Mouse (Mus musculus) limb, embryonic 14.5 days (tissue): ENCODE measurements around the gene Pkig. TPM values are rescaled to one million over a fixed set of nuclear protein-coding genes. Genes with fewer than 3 reads are reported as not detected.
A peak's percentile ranks its signal among the peaks of the same experiment; 100 is the strongest.
"Not testable (repeated sequence)": the region's sequence is repeated elsewhere in the genome, so short reads cannot be mapped to it uniquely, and the experiment has no call there.

Experiments
- ATAC-seq: fragments of 200-750 bp; cut with Nextera tagmentation; 2 replicates; pipeline ENCODE4 v1.8.0; 2017; ENCODE audit warnings: low read depth, moderate number of reproducible peaks, moderate TSS enrichment; ENCODE audit not compliant: low FRiP score
- DNase-seq: peaks from one replicate; pipeline ENCODE4 v3.0.0-alpha.2; 2015; ENCODE audit warnings: low spot score
- H3K27ac ChIP-seq: fragments of 300-500 bp; sonication (generic); replicated peaks from 2 replicates; pipeline ENCODE4 v1.5.1; 2014; ENCODE audit warnings: low read depth, mild to moderate bottlenecking, low read length, moderate library complexity, mixed read lengths
- H3K27me3 ChIP-seq: fragments of 300-500 bp; sonication (generic); 2 replicates; pipeline ENCODE4 v1.6.1; 2014; ENCODE audit warnings: low read length, mixed read lengths; ENCODE audit not compliant: control insufficient read depth, insufficient read depth
- H3K36me3 ChIP-seq: fragments of 300-500 bp; sonication (generic); 2 replicates; pipeline ENCODE4 v1.6.1; 2014; ENCODE audit warnings: mild to moderate bottlenecking, low read length, moderate library complexity, mixed read lengths; ENCODE audit not compliant: control insufficient read depth, insufficient read depth
- H3K4me1 ChIP-seq: fragments of 300-500 bp; sonication (generic); 2 replicates; pipeline ENCODE4 v1.6.1; 2014; ENCODE audit warnings: antibody characterized with exemption, low read length, mixed read lengths; ENCODE audit not compliant: control insufficient read depth, insufficient read depth
- H3K4me2 ChIP-seq: fragments of 300-500 bp; sonication (generic); replicated peaks from 2 replicates; pipeline ENCODE4 v1.6.1; 2014; ENCODE audit warnings: low read depth, mild to moderate bottlenecking, low read length, moderate library complexity; ENCODE audit not compliant: severe bottlenecking
- H3K4me3 ChIP-seq: fragments of 300-500 bp; sonication (generic); replicated peaks from 2 replicates; pipeline ENCODE4 v1.5.1; 2014; ENCODE audit warnings: low read length
- H3K9ac ChIP-seq: fragments of 300-500 bp; sonication (generic); 2 replicates; pipeline ENCODE4 v1.6.1; 2014; ENCODE audit warnings: mild to moderate bottlenecking, low read depth, low read length, moderate library complexity; ENCODE audit not compliant: severe bottlenecking
- H3K9me3 ChIP-seq: fragments of 300-500 bp; sonication (generic); 2 replicates; pipeline ENCODE4 v1.6.1; 2016; ENCODE audit warnings: low read length; ENCODE audit not compliant: control insufficient read depth
- POLR2A ChIP-seq: fragments of 200-500 bp; IDR thresholded peaks from 2 replicates; pipeline ENCODE4 v1.8.0; 2012; ENCODE audit warnings: inconsistent platforms, mild to moderate bottlenecking, moderate library complexity, borderline replicate concordance; ENCODE audit not compliant: insufficient read depth, insufficient read length; ENCODE audit errors: extremely low read depth
- WGBS: fragments of 180-500 bp; shearing (Covaris S2); extraction: QIAGEN DNeasy Blood & Tissue Kit; methylation state at CpG from one replicate; pipeline ENCODE4 v1.1.7; 2014; 5-methylcytosine and 5-hydroxymethylcytosine counted together
- polyA plus RNA-seq, 2 experiments: library from polyadenylated mRNA; depleted of rRNA in 1 of 2; stranded (reverse) in 1 of 2; unstranded in 1 of 2; fragments of >200 nt; fragmentation: Nextera tagmentation in 1 of 2; extraction: Ambion mirVana in 1 of 2; gene quantifications; 2 replicates each; pipeline versions ENCODE4 v1.2.1 to v1.2.3; 2012 to 2014

Pkig gene
- polyA plus RNA-seq, 2 experiments = 76.1 to 133 TPM

DNA sequence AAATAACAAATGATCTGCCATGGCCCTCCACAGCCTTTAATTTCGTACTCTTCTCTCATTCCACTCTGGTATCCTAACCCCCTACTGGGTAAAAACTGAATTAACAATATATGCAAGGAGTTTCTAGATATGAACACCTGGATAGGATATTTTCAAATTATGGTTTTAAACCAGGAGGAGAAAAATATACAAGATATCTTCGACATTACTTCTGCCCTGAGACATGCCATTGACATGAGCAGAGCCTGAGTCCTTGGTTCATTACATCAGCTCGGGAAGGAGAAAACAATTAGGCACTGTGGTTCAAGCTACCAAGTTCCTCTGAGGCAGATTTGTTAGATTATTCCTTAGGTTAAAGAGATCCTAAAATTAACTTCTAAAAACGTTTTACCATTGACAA lies 14.1 kb upstream of the Pkig start:
- Histone ChIP-seq H3K9me3 (no peaks in the 10 kb centered on the region), H3K9ac (peak overlapping the region; percentile 91), H3K4me1 (peaks cover 6% of the 10 kb centered on the region; the same call in 1 of the 2 replicates), H3K36me3 (peaks cover 7% of the 10 kb centered on the region; the same call in 1 of the 2 replicates), H3K4me3 (peak overlapping the region; percentile 84), H3K27me3 (no peaks in the 10 kb centered on the region), H3K27ac (peak overlapping the region; percentile 99), H3K4me2 (peak overlapping the region; percentile 52)
- 4% methylated on average over 4 of the region's 4 CpGs for WGBS
- TF ChIP-seq POLR2A = no peak
- DNase-seq (no peak), ATAC-seq (no peak)

DNA sequence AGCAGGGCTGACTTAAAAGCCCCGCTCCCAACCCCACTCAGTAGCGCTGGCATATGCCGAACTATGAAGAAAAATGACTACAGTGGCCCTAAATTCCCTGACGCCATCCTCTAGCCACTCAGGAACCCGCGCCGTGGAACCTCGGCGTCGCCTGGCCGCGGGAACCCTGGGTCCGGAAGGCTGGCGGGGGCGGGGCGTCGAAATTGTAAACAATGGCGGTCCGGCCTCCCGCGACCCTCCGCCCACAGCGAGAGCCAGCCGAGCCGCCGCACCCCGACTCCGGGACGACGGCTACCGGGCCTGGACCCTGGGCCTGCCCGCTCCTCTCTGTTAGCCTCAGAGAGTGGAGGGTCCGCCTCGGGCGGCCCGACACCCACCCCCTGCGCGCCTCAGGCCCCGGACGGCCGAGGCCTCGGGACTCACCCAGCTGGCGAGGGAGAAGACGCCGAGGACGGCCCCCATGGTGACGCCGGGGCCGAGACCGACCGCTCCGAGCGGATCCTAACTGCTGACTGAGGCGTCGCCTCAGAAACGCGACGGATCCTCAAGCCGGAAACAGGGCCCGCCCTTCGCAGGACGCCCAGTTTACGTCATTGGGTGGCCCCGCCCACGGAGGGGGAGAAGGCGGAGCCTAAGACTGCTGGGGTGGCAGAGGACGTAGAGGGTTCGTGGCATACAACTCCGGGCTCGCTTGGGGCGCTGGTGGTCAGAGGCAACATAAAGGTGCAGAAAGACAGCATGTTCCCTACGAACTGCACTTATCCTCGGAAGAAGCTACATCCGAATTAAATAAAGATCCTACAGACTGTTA lies 13.4 kb upstream of the Pkig start, which contains the start of gene Serinc3:
TSS of gene Serinc3 (minus strand) at position 557 of the 811 bp plus-strand sequence.
- no peaks in the 10 kb centered on the region for H3K27me3 ChIP-seq
- DNase-seq (peak; percentile 94), ATAC-seq (peak; percentile 95)
- TF ChIP-seq POLR2A = peak; percentile 94
- H3K4me3 ChIP-seq = peak within 1 kb of the TSS; percentile 84
- H3K27ac ChIP-seq = peak within 1 kb of the TSS; percentile 99
- peak within 1 kb of the TSS; percentile 52 for H3K4me2 ChIP-seq
- H3K9me3 ChIP-seq = no peaks in the 10 kb centered on the region
- H3K9ac ChIP-seq = peak within 1 kb of the TSS; percentile 91
- under 1% methylated on average over 70 of the region's 74 CpGs for WGBS
- peaks cover 6% of the 10 kb centered on the region; the same call in 1 of the 2 replicates for H3K4me1 ChIP-seq
- H3K36me3 ChIP-seq = peaks cover 7% of the 10 kb centered on the region; the same call in 1 of the 2 replicates

DNA sequence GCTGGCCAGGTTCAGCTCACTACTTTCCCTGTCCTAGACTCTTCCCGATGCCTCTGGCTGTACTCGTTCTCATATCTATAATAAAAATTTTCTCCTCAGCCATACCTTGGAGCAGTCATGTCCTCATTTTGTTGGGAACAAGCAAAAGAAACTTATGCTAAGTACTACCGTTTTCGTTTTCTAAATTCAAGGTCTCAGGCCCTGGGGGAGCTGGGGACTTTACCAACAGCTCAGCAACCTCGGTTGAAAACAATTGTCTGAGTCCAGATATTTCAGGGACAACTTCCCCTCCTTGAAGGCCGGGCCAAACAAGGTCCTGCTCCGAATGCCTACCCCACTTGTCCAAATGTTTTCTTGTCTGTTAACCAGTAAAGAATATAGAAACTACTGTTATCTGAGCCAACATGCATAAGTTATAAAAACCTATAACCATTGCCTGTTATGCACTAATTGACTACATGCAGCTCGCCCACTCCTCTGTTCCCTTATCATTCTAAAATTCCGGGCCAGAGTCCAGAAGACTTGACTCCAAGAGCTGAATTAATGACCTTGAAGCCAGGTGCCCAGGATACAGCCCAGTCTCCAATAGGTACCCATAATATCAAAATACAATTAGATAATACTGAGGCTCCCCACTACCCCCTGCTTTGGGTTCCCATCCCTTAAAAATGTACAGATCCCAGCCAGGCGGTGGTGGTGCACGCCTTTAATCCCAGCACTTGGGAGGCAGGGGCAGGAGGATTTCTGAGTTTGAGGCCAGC lies 12.3 kb upstream of the Pkig start:
- no peak overlapping the region for H3K9ac ChIP-seq
- H3K4me2 ChIP-seq = peak overlapping the region; percentile 52
- H3K27me3 ChIP-seq = no peaks in the 10 kb centered on the region
- no peak for DNase-seq
- H3K9me3 ChIP-seq = 0 out of 2 replicates have a peak, but pooled peaks cover 5% of the 10 kb centered on the region
- TF ChIP-seq POLR2A = no peak
- no peak for ATAC-seq
- 78% methylated on average over 11 of the region's 11 CpGs for WGBS
- H3K27ac ChIP-seq = 0 out of 2 replicates have a peak overlapping the region, but pooled peaks have one; percentile 99
- H3K4me1 ChIP-seq = peaks cover 6% of the 10 kb centered on the region; the same call in 1 of the 2 replicates
- peak overlapping the region; percentile 84 for H3K4me3 ChIP-seq
- peaks cover 2% of the 10 kb centered on the region; the same call in 1 of the 2 replicates for H3K36me3 ChIP-seq

DNA sequence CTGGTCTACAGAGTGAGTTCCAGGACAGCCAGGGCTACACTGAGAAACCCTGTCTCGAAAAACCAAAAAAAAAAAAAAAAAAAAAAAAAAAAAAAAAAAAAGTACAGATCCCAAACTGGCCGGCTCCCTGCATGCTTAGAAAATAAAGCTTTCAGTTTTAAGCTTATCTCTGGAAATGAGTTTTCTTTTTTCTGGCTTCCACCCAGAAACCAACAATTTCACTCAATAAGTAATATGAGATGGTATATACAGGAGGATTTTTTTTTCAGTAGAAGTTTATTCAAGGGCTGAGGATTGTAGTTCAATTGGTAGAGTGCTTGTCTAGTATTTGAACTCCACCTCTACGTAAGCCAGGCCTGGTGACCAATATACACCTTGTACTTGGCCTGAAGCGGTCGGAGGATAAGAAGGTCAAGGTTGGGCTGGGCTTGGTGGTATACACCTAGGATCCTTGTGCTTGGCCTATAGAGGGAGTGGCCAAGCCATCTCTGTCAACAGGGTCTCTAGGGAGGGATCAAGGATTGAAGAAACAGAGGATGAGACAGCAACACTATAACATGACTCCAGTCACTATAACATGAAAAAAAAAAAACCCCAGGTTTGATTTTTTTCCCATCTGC lies 11.6 kb upstream of the Pkig start:
- H3K4me1 ChIP-seq = peaks cover 6% of the 10 kb centered on the region; the same call in 1 of the 2 replicates
- H3K4me2 ChIP-seq = no peak overlapping the region
- H3K9me3 ChIP-seq = 0 out of 2 replicates have a peak, but pooled peaks cover 5% of the 10 kb centered on the region
- DNase-seq (no peak), ATAC-seq (no peak)
- no peaks in the 10 kb centered on the region for H3K27me3 ChIP-seq
- no peak for TF ChIP-seq POLR2A
- no peak overlapping the region for H3K4me3 ChIP-seq
- no peaks in the 10 kb centered on the region for H3K36me3 ChIP-seq
- 88% methylated on average over 5 of the region's 5 CpGs for WGBS
- H3K9ac ChIP-seq = no peak overlapping the region
- H3K27ac ChIP-seq = no peak overlapping the region

DNA sequence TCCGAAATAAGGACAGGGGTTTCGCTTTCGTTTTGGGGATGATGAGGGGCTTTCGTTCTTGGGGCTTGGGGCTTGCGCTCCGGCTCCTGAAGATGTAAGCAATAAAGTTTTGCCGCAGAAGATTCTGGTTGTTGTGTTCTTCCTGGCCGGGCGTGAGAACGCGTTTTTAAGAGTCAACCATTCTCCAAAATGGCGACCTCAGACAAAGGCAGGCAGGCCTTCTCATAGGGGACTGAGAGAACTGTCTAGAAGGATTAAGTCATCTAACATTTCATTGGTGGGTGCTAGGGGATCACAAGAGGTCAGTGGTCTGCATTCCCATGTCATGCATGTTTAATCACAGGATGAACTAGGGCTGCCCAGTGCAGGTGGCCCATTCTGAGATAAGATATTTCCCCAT lies 2.5 kb upstream of the Pkig start:
- not testable (repeated sequence) for H3K27ac ChIP-seq, ATAC-seq, H3K4me1 ChIP-seq, H3K4me3 ChIP-seq, H3K36me3 ChIP-seq, H3K9ac ChIP-seq, DNase-seq, H3K9me3 ChIP-seq, H3K4me2 ChIP-seq, H3K27me3 ChIP-seq
- 95% methylated on average over 6 of the region's 12 CpGs for WGBS
